18 mouse cellular contexts compared by ENCODE assay signal in the genomic region with DNA sequence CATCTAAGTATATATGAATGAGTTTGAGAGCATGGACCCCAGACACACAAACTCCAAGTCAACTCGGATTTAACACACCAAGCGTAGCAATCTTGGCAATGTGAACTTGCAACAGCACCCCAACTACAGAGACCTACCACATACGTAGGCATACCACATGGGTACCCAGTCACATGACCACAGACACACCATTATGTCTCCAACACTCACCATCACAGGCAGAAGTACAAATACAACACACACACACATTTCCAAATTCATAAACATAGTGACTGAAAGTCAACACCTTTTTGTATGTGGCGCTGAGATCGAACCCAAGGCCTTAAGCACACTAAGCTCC. TPM values are rescaled to one million over a fixed set of nuclear protein-coding genes. Genes with fewer than 3 reads are reported as not detected.
DNase-seq lines count a peak whose midpoint lies in the region; ATAC-seq and TF ChIP-seq lines count a peak whose summit lies in the region.
"Had no signal": no experiment of that assay in that cellular context is flagged by ENCODE, and none has a peak within 500 bp of the region (broad histone marks: within the 10 kb centered on the region; RNA-seq: fewer than 3 reads in every experiment).

No protein-coding gene starts in this region.

- peaks cover 31% of the 10 kb centered on the region for H3K4me1 ChIP-seq in forebrain, embryonic 14.5 days (ENCODE audit: control insufficient read depth, insufficient read depth, low read length)
- peaks cover 46% of the 10 kb centered on the region for H3K4me1 ChIP-seq in forebrain, embryonic 10.5 days
- peaks cover 10% of the 10 kb centered on the region for H3K4me1 ChIP-seq in midbrain, embryonic 11.5 days (ENCODE audit: control insufficient read depth, insufficient read depth, low read length)
- peaks cover 21% of the 10 kb centered on the region for H3K4me1 ChIP-seq in midbrain, embryonic 15.5 days
- H3K4me1 ChIP-seq in MEL (ENCODE audit: control insufficient read depth in 1 of 2, insufficient read depth in 2 of 2, low read length in 2 of 2) = peaks cover 0 to 10% of the 10 kb centered on the region in 2 experiments; a peak in 2 of 4 replicates
- H3K4me1 ChIP-seq in forebrain, embryonic 16.5 days (replicated peaks; ENCODE audit: control insufficient read depth, insufficient read depth, low read length) = peaks cover 40% of the 10 kb centered on the region

- H3K36me3 ChIP-seq in forebrain, embryonic 14.5 days (ENCODE audit: control insufficient read depth, insufficient read depth, low read length) = no peaks in the 10 kb centered on the region
- H3K36me3 ChIP-seq in forebrain, embryonic 10.5 days (replicated peaks) = no peaks in the 10 kb centered on the region
- no peaks in the 10 kb centered on the region for H3K36me3 ChIP-seq in midbrain, embryonic 11.5 days (ENCODE audit: control insufficient read depth, insufficient read depth, low read length)
- no peaks in the 10 kb centered on the region for H3K36me3 ChIP-seq in midbrain, embryonic 15.5 days (replicated peaks)
- H3K36me3 ChIP-seq in MEL (ENCODE audit: control insufficient read depth in 1 of 2, insufficient read depth in 2 of 2, low read length in 2 of 2) = peaks cover 0 to 3% of the 10 kb centered on the region in 2 experiments; a peak in 1 of 4 replicates
- H3K36me3 ChIP-seq in forebrain, embryonic 16.5 days (ENCODE audit: control insufficient read depth, insufficient read depth) = no peaks in the 10 kb centered on the region
- H3K36me3 ChIP-seq: embryonic facial prominence, embryonic 13.5 days; heart, embryonic 13.5 days had no signal

- no peaks in the 10 kb centered on the region for H3K79me2 ChIP-seq in MEL (ENCODE audit: control insufficient read depth, insufficient read depth, low read length, poor library complexity)

- no peak overlapping the region for H3K4me3 ChIP-seq in forebrain, embryonic 14.5 days (ENCODE audit: low read depth, low read length)
- H3K4me3 ChIP-seq in forebrain, embryonic 10.5 days = no peak overlapping the region
- H3K4me3 ChIP-seq in midbrain, embryonic 11.5 days (ENCODE audit: low read depth, low read length) = no peak overlapping the region
- H3K4me3 ChIP-seq in midbrain, embryonic 15.5 days = no peak overlapping the region
- no peak overlapping the region for H3K4me3 ChIP-seq in MEL (ENCODE audit: control insufficient read depth in 1 of 2, insufficient read depth in 1 of 2, low read depth in 2 of 2, low read length in 2 of 2)
- no peak overlapping the region for H3K4me3 ChIP-seq in forebrain, embryonic 16.5 days (replicated peaks; ENCODE audit: low read length)

- H3K27ac ChIP-seq in forebrain, embryonic 14.5 days (ENCODE audit: low read depth, low read length) = peak overlapping the region; percentile 82; the same call in 1 of the 2 replicates
- H3K27ac ChIP-seq in forebrain, embryonic 10.5 days = no peak overlapping the region
- H3K27ac ChIP-seq in midbrain, embryonic 11.5 days (ENCODE audit: low read depth, low read length) = no peak overlapping the region
- no peak overlapping the region for H3K27ac ChIP-seq in midbrain, embryonic 15.5 days
- no peak overlapping the region for H3K27ac ChIP-seq in MEL (ENCODE audit: control insufficient read depth, low read depth, low read length)
- H3K27ac ChIP-seq in forebrain, embryonic 16.5 days (ENCODE audit: low read length) = peak overlapping the region; percentile 71
- H3K27ac ChIP-seq: embryonic facial prominence, embryonic 13.5 days; heart, embryonic 13.5 days had no signal

- no peaks in the 10 kb centered on the region for H3K27me3 ChIP-seq in forebrain, embryonic 14.5 days (replicated peaks; ENCODE audit: control insufficient read depth, insufficient read depth, low read length)
- H3K27me3 ChIP-seq in forebrain, embryonic 10.5 days (ENCODE audit: poor library complexity, severe bottlenecking) = peaks cover 97% of the 10 kb centered on the region
- H3K27me3 ChIP-seq in midbrain, embryonic 11.5 days (ENCODE audit: control insufficient read depth, insufficient read depth, low read length) = peaks cover 53% of the 10 kb centered on the region
- H3K27me3 ChIP-seq in midbrain, embryonic 15.5 days (replicated peaks) = peaks cover 38% of the 10 kb centered on the region
- H3K27me3 ChIP-seq in MEL (ENCODE audit: control insufficient read depth in 1 of 2, insufficient read depth in 2 of 2, low read length in 2 of 2) = no peaks in the 10 kb centered on the region
- H3K27me3 ChIP-seq in forebrain, embryonic 16.5 days (replicated peaks; ENCODE audit: control insufficient read depth, insufficient read depth, low read length) = no peaks in the 10 kb centered on the region

- no peak for ATAC-seq in forebrain, embryonic 14.5 days
- ATAC-seq in midbrain, embryonic 11.5 days (ENCODE audit: low FRiP score) = no peak
- no peak for ATAC-seq in midbrain, embryonic 15.5 days (replicated peaks)
- no peak for ATAC-seq in forebrain, embryonic 16.5 days

- TF ChIP-seq POLR2A in MEL (IDR thresholded peaks at IDR 0.05; ENCODE audit: control insufficient read depth in 1 of 2, insufficient read depth in 1 of 2, low read depth in 1 of 2, low read length in 2 of 2, poor library complexity in 1 of 2) = no peak

- WGBS in forebrain, embryonic 14.5 days = 71% methylated on average over 5 of the region's 5 CpGs
- 75% methylated on average over 5 of the region's 5 CpGs for WGBS in forebrain, embryonic 10.5 days
- WGBS in midbrain, embryonic 11.5 days = 79% methylated on average over 5 of the region's 5 CpGs
- 74% methylated on average over 5 of the region's 5 CpGs for WGBS in midbrain, embryonic 15.5 days
- WGBS in forebrain, embryonic 16.5 days = 63% methylated on average over 5 of the region's 5 CpGs

- TF ChIP-seq CTCF in MEL (IDR thresholded peaks at IDR 0.05 in 2 of 3, conservative IDR thresholded peaks at IDR 0.05 in 1 of 3; ENCODE audit: control insufficient read depth in 1 of 3, insufficient read depth in 1 of 3, low read depth in 2 of 3, low read length in 3 of 3, poor library complexity in 1 of 3, severe bottlenecking in 1 of 3) = no peak

- TF ChIP-seq RAD21 in MEL (IDR thresholded peaks at IDR 0.05; ENCODE audit: low read depth, low read length) = no peak

- no peak overlapping the region for H3K9ac ChIP-seq in forebrain, embryonic 14.5 days (ENCODE audit: low read length)
- H3K9ac ChIP-seq in midbrain, embryonic 11.5 days (ENCODE audit: low read length) = no peak overlapping the region
- H3K9ac ChIP-seq in midbrain, embryonic 15.5 days = no peak overlapping the region
- H3K9ac ChIP-seq in MEL (ENCODE audit: control insufficient read depth, low read depth, low read length, poor library complexity, severe bottlenecking) = no peak overlapping the region
- no peak overlapping the region for H3K9ac ChIP-seq in forebrain, embryonic 16.5 days (replicated peaks; ENCODE audit: low read depth, low read length)
- H3K9ac ChIP-seq: embryonic facial prominence, embryonic 13.5 days; heart, embryonic 13.5 days had no signal

- peak; percentile 59 for DNase-seq in forebrain, embryonic 14.5 days (ENCODE audit: low spot score)
- no peak for DNase-seq in forebrain, embryonic 10.5 days (ENCODE audit: extremely low spot score, low spot score)
- peak; percentile 82 for DNase-seq in midbrain, embryonic 11.5 days (ENCODE audit: low spot score, missing footprints)
- DNase-seq in MEL (ENCODE audit: low read depth, low spot score) = no peak
- DNase-seq in thymus, postnatal 14 days = no peak
- DNase-seq: adrenal gland, adult 8-10 months; adrenal gland, postnatal 36 days; cerebellum, adult 11 months; cerebellum, adult 9-11 months; cerebellum, postnatal 36 days; gastrocnemius, postnatal 25 days; heart, adult 11 months; heart, postnatal 36 days; kidney, adult 2 months had no signal

- H3K4me2 ChIP-seq in forebrain, embryonic 14.5 days (ENCODE audit: low read length) = no peak overlapping the region
- no peak overlapping the region for H3K4me2 ChIP-seq in midbrain, embryonic 11.5 days
- no peak overlapping the region for H3K4me2 ChIP-seq in midbrain, embryonic 15.5 days
- no peak overlapping the region for H3K4me2 ChIP-seq in forebrain, embryonic 16.5 days (ENCODE audit: low read length)

- H3K9me3 ChIP-seq in forebrain, embryonic 14.5 days (replicated peaks; ENCODE audit: control insufficient read depth, low read length) = no peaks in the 10 kb centered on the region
- H3K9me3 ChIP-seq in forebrain, embryonic 10.5 days = no peaks in the 10 kb centered on the region; the same call in 1 of the 2 replicates
- H3K9me3 ChIP-seq in midbrain, embryonic 11.5 days (ENCODE audit: control insufficient read depth, low read length) = no peaks in the 10 kb centered on the region
- H3K9me3 ChIP-seq in midbrain, embryonic 15.5 days = no peaks in the 10 kb centered on the region
- H3K9me3 ChIP-seq in MEL (replicated peaks; ENCODE audit: insufficient read depth, low read length) = no peaks in the 10 kb centered on the region
- H3K9me3 ChIP-seq in forebrain, embryonic 16.5 days (ENCODE audit: control insufficient read depth, low read length) = no peaks in the 10 kb centered on the region

- no peak for TF ChIP-seq EP300 in MEL (IDR thresholded peaks at IDR 0.05; ENCODE audit: low read depth in 1 of 2, low read length in 2 of 2)

RNA-seq across cellular contexts. Expression of gene Nfix, which starts 9.8 kb away (rescaled TPM):
- 237 and 318 TPM in 2 replicates for polyA plus RNA-seq in forebrain, embryonic 14.5 days (2014; fragmentation: Nextera tagmentation; extraction: Ambion mirVana)
- 0.46 and 1.8 TPM in 2 replicates for polyA plus RNA-seq in forebrain, embryonic 10.5 days (2016; fragmentation: Nextera tagmentation; extraction: Ambion mirVana)
- polyA plus RNA-seq in midbrain, embryonic 11.5 days (2014; fragmentation: Nextera tagmentation; extraction: Ambion mirVana) = 2.2 and 2.5 TPM in 2 replicates
- 48.6 and 54.0 TPM in 2 replicates for polyA plus RNA-seq in midbrain, embryonic 15.5 days (2015; fragmentation: Nextera tagmentation; extraction: Ambion mirVana)
- 11.3 and 14.4 TPM in 2 replicates for total RNA-seq in MEL (2012; rRNA removed)
- 10 to 100 TPM in 1 of 2 experiments, not detected in 1; 29.1 TPM for polyA plus RNA-seq in MEL (2012; ENCODE audit: insufficient read depth in 1 of 2, insufficient read length in 2 of 2, low read depth in 1 of 2, low replicate concordance in 2 of 2, missing spikeins in 1 of 2)
- polyA plus RNA-seq in forebrain, embryonic 16.5 days (2015; fragmentation: Nextera tagmentation; extraction: Ambion mirVana) = 440 and 546 TPM in 2 replicates

RNA-seq across cellular contexts. Expression of gene Dand5, which starts 12.7 kb away (rescaled TPM):
- polyA plus RNA-seq in forebrain, embryonic 14.5 days (2014; fragmentation: Nextera tagmentation; extraction: Ambion mirVana) = 8.6 and 9.4 TPM in 2 replicates
- polyA plus RNA-seq in forebrain, embryonic 10.5 days (2016; fragmentation: Nextera tagmentation; extraction: Ambion mirVana) = 2.9 and 3.5 TPM in 2 replicates
- polyA plus RNA-seq in midbrain, embryonic 11.5 days (2014; fragmentation: Nextera tagmentation; extraction: Ambion mirVana) = 3.9 and 4.6 TPM in 2 replicates
- 12.3 and 13.4 TPM in 2 replicates for polyA plus RNA-seq in midbrain, embryonic 15.5 days (2015; fragmentation: Nextera tagmentation; extraction: Ambion mirVana)
- 1.4 and 1.7 TPM in 2 replicates for total RNA-seq in MEL (2012; rRNA removed)
- 1 to 10 TPM in 1 of 2 experiments, not detected in 1; 2.2 TPM for polyA plus RNA-seq in MEL (2012; ENCODE audit: insufficient read depth in 1 of 2, insufficient read length in 2 of 2, low read depth in 1 of 2, low replicate concordance in 2 of 2, missing spikeins in 1 of 2)
- 8.2 and 8.7 TPM in 2 replicates for polyA plus RNA-seq in forebrain, embryonic 16.5 days (2015; fragmentation: Nextera tagmentation; extraction: Ambion mirVana)

RNA-seq across cellular contexts. Expression of gene Gadd45gip1, which starts 21.4 kb away (rescaled TPM):
- 35.2 and 41.3 TPM in 2 replicates for polyA plus RNA-seq in forebrain, embryonic 14.5 days (2014; fragmentation: Nextera tagmentation; extraction: Ambion mirVana)
- polyA plus RNA-seq in forebrain, embryonic 10.5 days (2016; fragmentation: Nextera tagmentation; extraction: Ambion mirVana) = 49.1 and 49.6 TPM in 2 replicates
- 37.3 and 37.8 TPM in 2 replicates for polyA plus RNA-seq in midbrain, embryonic 11.5 days (2014; fragmentation: Nextera tagmentation; extraction: Ambion mirVana)
- polyA plus RNA-seq in midbrain, embryonic 15.5 days (2015; fragmentation: Nextera tagmentation; extraction: Ambion mirVana) = 35.5 and 36.1 TPM in 2 replicates
- total RNA-seq in MEL (2012; rRNA removed) = 47.5 and 51.8 TPM in 2 replicates
- polyA plus RNA-seq in MEL (2012; ENCODE audit: insufficient read depth in 1 of 2, insufficient read length in 2 of 2, low read depth in 1 of 2, low replicate concordance in 2 of 2, missing spikeins in 1 of 2) = 10 to 100 TPM in 1 of 2 experiments, not detected in 1; 62.9 TPM
- 31.3 and 34.3 TPM in 2 replicates for polyA plus RNA-seq in forebrain, embryonic 16.5 days (2015; fragmentation: Nextera tagmentation; extraction: Ambion mirVana)

RNA-seq across cellular contexts. Expression of gene Rad23a, which starts 30.6 kb away (rescaled TPM):
- 87.3 and 88.1 TPM in 2 replicates for polyA plus RNA-seq in forebrain, embryonic 14.5 days (2014; fragmentation: Nextera tagmentation; extraction: Ambion mirVana)
- polyA plus RNA-seq in forebrain, embryonic 10.5 days (2016; fragmentation: Nextera tagmentation; extraction: Ambion mirVana) = 130 and 137 TPM in 2 replicates
- polyA plus RNA-seq in midbrain, embryonic 11.5 days (2014; fragmentation: Nextera tagmentation; extraction: Ambion mirVana) = 87.7 and 100 TPM in 2 replicates
- 88.2 and 91.7 TPM in 2 replicates for polyA plus RNA-seq in midbrain, embryonic 15.5 days (2015; fragmentation: Nextera tagmentation; extraction: Ambion mirVana)
- total RNA-seq in MEL (2012; rRNA removed) = 62.6 and 66.7 TPM in 2 replicates
- 100 to 1,000 TPM in 1 of 2 experiments, not detected in 1; 155 TPM for polyA plus RNA-seq in MEL (2012; ENCODE audit: insufficient read depth in 1 of 2, insufficient read length in 2 of 2, low read depth in 1 of 2, low replicate concordance in 2 of 2, missing spikeins in 1 of 2)
- 84.8 and 86.5 TPM in 2 replicates for polyA plus RNA-seq in forebrain, embryonic 16.5 days (2015; fragmentation: Nextera tagmentation; extraction: Ambion mirVana)

RNA-seq across cellular contexts. Expression of gene Calr, which starts 36.8 kb away (rescaled TPM):
- polyA plus RNA-seq in forebrain, embryonic 14.5 days (2014; fragmentation: Nextera tagmentation; extraction: Ambion mirVana) = 514 and 606 TPM in 2 replicates
- 735 and 764 TPM in 2 replicates for polyA plus RNA-seq in forebrain, embryonic 10.5 days (2016; fragmentation: Nextera tagmentation; extraction: Ambion mirVana)
- 708 and 747 TPM in 2 replicates for polyA plus RNA-seq in midbrain, embryonic 11.5 days (2014; fragmentation: Nextera tagmentation; extraction: Ambion mirVana)
- 669 and 673 TPM in 2 replicates for polyA plus RNA-seq in midbrain, embryonic 15.5 days (2015; fragmentation: Nextera tagmentation; extraction: Ambion mirVana)
- total RNA-seq in MEL (2012; rRNA removed) = 550 and 567 TPM in 2 replicates
- 1,000 to 10,000 TPM in 1 of 2 experiments, not detected in 1; 1,110 TPM for polyA plus RNA-seq in MEL (2012; ENCODE audit: insufficient read depth in 1 of 2, insufficient read length in 2 of 2, low read depth in 1 of 2, low replicate concordance in 2 of 2, missing spikeins in 1 of 2)
- polyA plus RNA-seq in forebrain, embryonic 16.5 days (2015; fragmentation: Nextera tagmentation; extraction: Ambion mirVana) = 610 and 631 TPM in 2 replicates

Comparison
In these comparisons a context has a peak if more than half of its experiments do, and no peak if none do; other contexts are left out.
1. DNase-seq: peak in forebrain, embryonic 14.5 days (single experiment) and midbrain, embryonic 11.5 days (single experiment); none in forebrain, embryonic 10.5 days (single experiment), MEL (single experiment) and thymus, postnatal 14 days (single experiment).
2. H3K27ac ChIP-seq: peak in forebrain, embryonic 14.5 days (single experiment) and forebrain, embryonic 16.5 days (single experiment); none in forebrain, embryonic 10.5 days (single experiment), midbrain, embryonic 11.5 days (single experiment), midbrain, embryonic 15.5 days (single experiment) and MEL (single experiment).